Mouse (Mus musculus) ES-E14 (cell line): ENCODE data around the gene H2-T24.
A peak's percentile ranks its signal among the peaks of the same experiment; 100 is the strongest.

Experiments
- HCFC1 ChIP-seq: IDR thresholded peaks from 2 replicates; pipeline ENCODE4 v1.6.1; 2012; ENCODE audit warnings: low read length, inconsistent platforms, borderline replicate concordance; ENCODE audit not compliant: insufficient read depth
- MAFK ChIP-seq: IDR thresholded peaks from 2 replicates; pipeline ENCODE4 v1.6.1; 2014; ENCODE audit warnings: mild to moderate bottlenecking, low read depth, low read length, inconsistent platforms; ENCODE audit not compliant: insufficient read depth
- ZC3H11A ChIP-seq: IDR thresholded peaks from 2 replicates; pipeline ENCODE4 v1.6.1; 2012; ENCODE audit warnings: low read depth, mild to moderate bottlenecking, inconsistent platforms, low read length, borderline replicate concordance
- ZNF384 ChIP-seq: IDR thresholded peaks from 2 replicates; pipeline ENCODE4 v1.6.1; 2012; ENCODE audit warnings: low read depth, low read length, inconsistent platforms

DNA sequence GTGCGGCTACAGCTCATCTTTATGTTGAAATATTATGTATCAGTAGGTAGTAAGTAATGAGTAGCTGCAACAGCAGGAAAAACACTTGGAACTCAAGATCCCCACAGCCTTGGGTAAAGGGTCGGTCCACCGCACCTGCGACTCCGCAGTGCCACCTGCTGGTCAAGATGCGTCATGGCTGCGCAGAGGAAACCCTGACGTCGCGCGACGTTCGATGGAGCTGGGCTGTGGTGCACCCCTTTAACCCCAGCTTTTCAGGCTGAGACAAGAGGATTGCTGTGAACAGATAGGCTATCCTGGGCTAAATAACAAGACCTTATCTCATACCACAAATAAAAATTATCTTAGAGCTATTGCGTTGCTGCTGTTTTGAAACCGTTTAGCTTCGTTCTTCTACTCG is 26.7 kb downstream of the H2-T24 start:
- TF ChIP-seq MAFK (no peak), ZC3H11A (no peak; the same call in 1 of the 2 replicates), ZNF384 (no peak), HCFC1 (0 out of 2 replicates have a peak, but pooled peaks have one; percentile 39)
